Mouse (Mus musculus) kidney, embryonic 16.5 days (tissue): ENCODE measurements around the gene Diexf. TPM values are rescaled to one million over a fixed set of nuclear protein-coding genes. Genes with fewer than 3 reads are reported as not detected.

Experiments used
- ATAC-seq: fragments of 200-750 bp; cut with Nextera tagmentation; 2 replicates; pipeline ENCODE4 v1.8.0; 2017; ENCODE audit warnings: moderate TSS enrichment; ENCODE audit not compliant: low FRiP score, low TSS enrichment
- H3K27ac ChIP-seq: fragments of 300-500 bp; sonication (generic); 2 replicates; pipeline ENCODE4 v1.5.1; 2014; ENCODE audit warnings: low read length
- H3K27me3 ChIP-seq: fragments of 300-500 bp; sonication (generic); 2 replicates; pipeline ENCODE4 v1.6.1; 2014; ENCODE audit warnings: low read length, control low read depth, mixed read lengths; ENCODE audit not compliant: insufficient read depth
- H3K36me3 ChIP-seq: fragments of 300-500 bp; sonication (generic); 2 replicates; pipeline ENCODE4 v1.6.1; 2014; ENCODE audit warnings: low read length, control low read depth, mixed read lengths; ENCODE audit not compliant: insufficient read depth
- H3K4me1 ChIP-seq: fragments of 300-500 bp; sonication (generic); 2 replicates; pipeline ENCODE4 v1.6.1; 2014; ENCODE audit warnings: low read length, control low read depth, mixed read lengths; ENCODE audit not compliant: insufficient read depth
- H3K4me2 ChIP-seq: fragments of 300-500 bp; sonication (generic); replicated peaks from 2 replicates; pipeline ENCODE4 v1.6.1; 2014; ENCODE audit warnings: low read depth, low read length
- H3K4me3 ChIP-seq: fragments of 300-500 bp; sonication (generic); 2 replicates; pipeline ENCODE4 v1.5.1; 2014; ENCODE audit warnings: mild to moderate bottlenecking, low read length
- H3K9ac ChIP-seq: fragments of 300-500 bp; sonication (generic); replicated peaks from 2 replicates; pipeline ENCODE4 v1.6.1; 2014; ENCODE audit warnings: low read length
- H3K9me3 ChIP-seq: fragments of 300-500 bp; sonication (generic); 2 replicates; pipeline ENCODE4 v1.6.1; 2016; ENCODE audit warnings: low read length, control low read depth
- WGBS: fragments of 180-500 bp; shearing (Covaris S2); extraction: QIAGEN DNeasy Blood & Tissue Kit; methylation state at CpG from one replicate; pipeline ENCODE4 v1.1.7; 2014; 5-methylcytosine and 5-hydroxymethylcytosine counted together
- polyA plus RNA-seq: library from polyadenylated mRNA; unstranded; fragments of >200 nt; fragmentation: Nextera tagmentation; extraction: Ambion mirVana; gene quantifications from 2 replicates; pipeline ENCODE4 v1.2.1, GENCODE M21; 2015

The Diexf gene
- polyA plus RNA-seq, 1 experiment from 2014 or later = 10.3 TPM

GRCm38 (mm10) chr1:193083051-193083450 is 47.0 kb downstream of the Diexf start:
- Histone ChIP-seq H3K27ac (no peak overlapping the region), H3K9ac (no peak overlapping the region), H3K4me3 (no peak overlapping the region), H3K4me2 (no peak overlapping the region), H3K27me3 (no peaks in the 10 kb centered on the region), H3K4me1 (0 out of 2 replicates have a peak, but pooled peaks cover 4% of the 10 kb centered on the region), H3K36me3 (no peaks in the 10 kb centered on the region), H3K9me3 (no peaks in the 10 kb centered on the region)
- 65% methylated on average over 7 of the region's 7 CpGs for WGBS
- ATAC-seq = no peak

GRCm38 (mm10) chr1:193082311-193082921 is 47.7 kb downstream of the Diexf start:
- no peaks in the 10 kb centered on the region for H3K9me3 ChIP-seq
- 37% methylated on average over 10 of the region's 10 CpGs for WGBS
- H3K36me3 ChIP-seq = no peaks in the 10 kb centered on the region
- H3K27ac ChIP-seq = no peak overlapping the region
- no peaks in the 10 kb centered on the region for H3K27me3 ChIP-seq
- peak; percentile 74; the same call in 1 of the 2 replicates for ATAC-seq
- H3K4me1 ChIP-seq = 0 out of 2 replicates have a peak, but pooled peaks cover 4% of the 10 kb centered on the region
- H3K4me3 ChIP-seq = no peak overlapping the region
- no peak overlapping the region for H3K9ac ChIP-seq
- H3K4me2 ChIP-seq = no peak overlapping the region

- 87% methylated on average over 3 of the region's 3 CpGs for WGBS
Measured at GRCm38 (mm10) chr1:193062618-193063017, 67.5 kb downstream of the Diexf start.

GRCm38 (mm10) chr1:193060167-193060566 is 69.9 kb downstream of the Diexf start:
- Histone ChIP-seq H3K27ac (no peak overlapping the region), H3K27me3 (no peaks in the 10 kb centered on the region), H3K9ac (no peak overlapping the region), H3K4me1 (no peaks in the 10 kb centered on the region), H3K4me2 (no peak overlapping the region), H3K9me3 (no peaks in the 10 kb centered on the region), H3K4me3 (no peak overlapping the region), H3K36me3 (no peaks in the 10 kb centered on the region)
- ATAC-seq = no peak
- WGBS = 79% methylated on average over 2 of the region's 2 CpGs

More at GRCm38 (mm10) chr1:193062618-193063017, 67.5 kb downstream of the Diexf start:
- Histone ChIP-seq H3K27ac (no peak overlapping the region), H3K9me3 (no peaks in the 10 kb centered on the region), H3K9ac (no peak overlapping the region), H3K4me2 (no peak overlapping the region), H3K4me1 (no peaks in the 10 kb centered on the region), H3K4me3 (no peak overlapping the region), H3K36me3 (no peaks in the 10 kb centered on the region), H3K27me3 (no peaks in the 10 kb centered on the region)
- ATAC-seq = no peak

GRCm38 (mm10) chr1:193059596-193059995 is 70.5 kb downstream of the Diexf start:
- ATAC-seq = no peak
- no peaks in the 10 kb centered on the region for H3K36me3 ChIP-seq
- no peak overlapping the region for H3K4me2 ChIP-seq
- no peaks in the 10 kb centered on the region for H3K4me1 ChIP-seq
- H3K27ac ChIP-seq = no peak overlapping the region
- no peak overlapping the region for H3K9ac ChIP-seq
- no peak overlapping the region for H3K4me3 ChIP-seq
- no peaks in the 10 kb centered on the region for H3K27me3 ChIP-seq
- H3K9me3 ChIP-seq = no peaks in the 10 kb centered on the region
- WGBS = 77% methylated on average over 5 of the region's 5 CpGs

- WGBS = 86% methylated on average over 5 of the region's 5 CpGs
- Histone ChIP-seq H3K9ac (no peak overlapping the region), H3K4me3 (no peak overlapping the region), H3K4me1 (no peaks in the 10 kb centered on the region), H3K36me3 (no peaks in the 10 kb centered on the region), H3K27me3 (no peaks in the 10 kb centered on the region), H3K27ac (no peak overlapping the region), H3K9me3 (no peaks in the 10 kb centered on the region), H3K4me2 (no peak overlapping the region)
- ATAC-seq = no peak
Measured at GRCm38 (mm10) chr1:193054401-193054800, 75.7 kb downstream of the Diexf start.

GRCm38 (mm10) chr1:193053065-193053464 is 77.0 kb downstream of the Diexf start:
- H3K9me3 ChIP-seq = no peaks in the 10 kb centered on the region
- no peaks in the 10 kb centered on the region for H3K4me1 ChIP-seq
- ATAC-seq = no peak
- H3K27ac ChIP-seq = no peak overlapping the region
- no peak overlapping the region for H3K9ac ChIP-seq
- no peak overlapping the region for H3K4me3 ChIP-seq
- H3K27me3 ChIP-seq = no peaks in the 10 kb centered on the region
- no peak overlapping the region for H3K4me2 ChIP-seq
- no peaks in the 10 kb centered on the region for H3K36me3 ChIP-seq
- 24% methylated on average over 5 of the region's 5 CpGs for WGBS

GRCm38 (mm10) chr1:193047616-193048015 is 82.5 kb downstream of the Diexf start:
- no peak for ATAC-seq
- no peaks in the 10 kb centered on the region for H3K4me1 ChIP-seq
- no peaks in the 10 kb centered on the region for H3K36me3 ChIP-seq
- no peak overlapping the region for H3K27ac ChIP-seq
- H3K9me3 ChIP-seq = no peaks in the 10 kb centered on the region
- H3K9ac ChIP-seq = no peak overlapping the region
- no peaks in the 10 kb centered on the region for H3K27me3 ChIP-seq
- 85% methylated on average over 4 of the region's 4 CpGs for WGBS
- H3K4me3 ChIP-seq = no peak overlapping the region
- no peak overlapping the region for H3K4me2 ChIP-seq

- 84% methylated on average over 3 of the region's 3 CpGs for WGBS
- Histone ChIP-seq H3K4me1 (no peaks in the 10 kb centered on the region), H3K9ac (no peak overlapping the region), H3K4me3 (no peak overlapping the region), H3K27me3 (no peaks in the 10 kb centered on the region; the same call in 1 of the 2 replicates), H3K4me2 (no peak overlapping the region), H3K36me3 (no peaks in the 10 kb centered on the region), H3K9me3 (no peaks in the 10 kb centered on the region), H3K27ac (no peak overlapping the region)
- no peak for ATAC-seq
Measured at GRCm38 (mm10) chr1:193042760-193043295, 87.2 kb downstream of the Diexf start.
